Mouse (Mus musculus): Measurements from ENCODE around the gene Trim25.

DNA sequence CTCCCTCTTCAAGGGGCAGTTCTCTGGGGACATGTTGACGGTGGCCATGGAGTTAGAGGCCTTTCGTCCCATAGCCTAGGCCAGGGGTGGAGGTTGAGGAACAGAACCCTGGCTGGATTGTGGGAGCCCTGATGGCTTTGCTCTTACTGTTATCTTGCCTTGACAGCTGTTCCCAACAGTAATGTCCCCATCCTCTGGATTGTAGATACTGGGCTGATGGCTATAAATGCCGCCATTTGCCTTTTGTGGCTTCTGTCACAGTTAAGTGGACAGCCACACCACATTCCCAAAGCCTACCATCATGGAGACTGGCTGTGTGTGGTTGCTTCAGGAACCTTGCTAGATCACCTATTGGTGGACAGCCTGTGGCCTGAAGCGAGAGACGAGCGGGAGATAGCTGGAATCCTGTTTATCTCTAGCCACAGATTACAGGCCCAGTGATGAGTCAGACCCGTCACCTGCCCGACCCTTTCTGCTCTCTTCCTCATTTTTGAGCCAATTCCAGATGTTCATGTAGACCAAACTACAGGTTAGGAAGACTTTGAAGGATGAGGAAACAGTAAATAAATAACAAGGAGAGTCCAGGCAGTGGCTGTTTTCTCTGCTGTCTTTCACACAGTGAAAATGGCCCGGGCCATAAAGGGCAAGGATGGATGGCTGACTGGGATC, 18.5 kb downstream of the Trim25 start:
- TF ChIP-seq POLR2A (IDR thresholded peaks at IDR 0.05; ENCODE audit: control insufficient read depth in 1 of 2, insufficient read depth in 1 of 2, low read depth in 1 of 2, low read length in 2 of 2, poor library complexity in 1 of 2) (no peak), TCF12 (IDR thresholded peaks at IDR 0.05; ENCODE audit: low read depth, low read length) (peak; percentile 67), ZKSCAN1 (IDR thresholded peaks at IDR 0.05; ENCODE audit: low read depth, low read length) (no peak), ETS1 (IDR thresholded peaks at IDR 0.05; ENCODE audit: low read depth, low read length) (peak; percentile 39), CTCF (IDR thresholded peaks at IDR 0.05 in 2 of 3, conservative IDR thresholded peaks at IDR 0.05 in 1 of 3; ENCODE audit: control insufficient read depth in 1 of 3, insufficient read depth in 1 of 3, low read depth in 2 of 3, low read length in 3 of 3, poor library complexity in 1 of 3, severe bottlenecking in 1 of 3) (no peak), KAT2A (conservative IDR thresholded peaks at IDR 0.05; ENCODE audit: low read depth, low read length) (no peak), MAX (IDR thresholded peaks at IDR 0.05; ENCODE audit: low read length) (no peak), EP300 (IDR thresholded peaks at IDR 0.05; ENCODE audit: low read depth in 1 of 2, low read length in 2 of 2) (peak; percentile 59 to 73), ZMIZ1 (IDR thresholded peaks at IDR 0.05; ENCODE audit: low read depth, low read length) (no peak)
